Mouse (Mus musculus): ENCODE data around the gene 4930426L09Rik. TPM values are rescaled to one million over a fixed set of nuclear protein-coding genes. Genes with fewer than 3 reads are reported as not detected.

The 4930426L09Rik gene
- polyA plus RNA-seq (2017; shearing (Covaris generic)): 1.0 TPM

DNA sequence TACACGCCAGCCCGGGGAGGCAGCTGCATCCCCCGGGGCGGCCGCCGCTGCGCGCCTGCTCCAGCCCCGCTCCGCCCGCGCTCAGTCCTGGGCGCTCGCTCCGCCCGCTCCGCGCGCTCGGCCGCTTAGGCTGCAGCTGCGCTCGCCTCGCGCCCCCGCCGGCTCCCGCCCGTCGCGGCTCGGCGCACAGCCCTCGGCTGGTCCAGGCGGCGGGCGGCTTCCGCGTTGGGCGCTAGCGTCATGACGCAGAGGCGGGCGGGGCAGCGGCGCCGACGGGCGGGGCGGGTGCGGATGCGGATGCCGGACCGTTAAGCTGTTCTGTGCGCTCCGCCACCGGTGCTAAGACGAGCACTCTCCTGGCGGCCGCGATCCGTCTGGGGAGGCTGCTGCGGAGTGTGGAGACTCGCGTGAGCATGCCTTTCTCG is at the start of gene 4930426L09Rik, which contains the start of gene Pip4k2a:
4930426L09Rik (plus strand) TSS at position 290 of the 425 bp plus-strand sequence.
Pip4k2a (minus strand) TSS at position 73 of the 425 bp plus-strand sequence.

Other genes starting within 250 kb of the 4930426L09Rik start
- 112 TPM for gene Pip4k2a, start 217 bp upstream of the 4930426L09Rik start, polyA plus RNA-seq (2017; shearing (Covaris generic))
- gene Armc3, start 201.0 kb downstream of the 4930426L09Rik start, polyA plus RNA-seq (2017; shearing (Covaris generic)): 3.2 TPM